Mouse (Mus musculus): ENCODE data around the gene Meiob.

DNA sequence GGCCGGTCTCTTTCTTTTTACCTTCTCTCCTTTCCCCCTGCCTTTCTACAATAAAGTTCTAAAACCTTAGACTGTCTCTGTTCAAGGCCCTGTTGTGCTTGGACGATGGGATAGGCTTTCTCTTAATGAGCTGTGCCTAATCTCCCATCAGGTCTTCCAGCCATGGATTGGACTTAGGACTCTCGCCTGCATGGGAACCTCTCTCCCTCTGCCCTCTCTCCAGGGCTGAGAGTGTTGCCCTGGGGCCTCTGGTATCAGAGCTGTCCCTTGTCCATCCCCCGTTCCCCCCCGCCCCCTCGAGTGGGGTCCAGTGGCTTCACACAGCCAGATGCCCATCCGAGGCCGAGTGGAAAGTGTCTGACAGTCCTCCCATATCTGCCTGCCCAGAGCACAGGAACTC lies 70.9 kb downstream of the Meiob start:
- TF ChIP-seq POLR2A (IDR thresholded peaks at IDR 0.05; ENCODE audit: borderline replicate concordance, insufficient read depth, low read length) = no peak
- no peak for TF ChIP-seq CTCF (IDR thresholded peaks at IDR 0.05; ENCODE audit: borderline replicate concordance, insufficient read depth, low read depth, low read length)
